Mouse (Mus musculus): Measurements from ENCODE around the gene Thap7. TPM values are rescaled to one million over a fixed set of nuclear protein-coding genes. Genes with fewer than 3 reads are reported as not detected.

The Thap7 gene
- polyA plus RNA-seq, 1 experiment from 2014 or later, result 66.6 TPM

DNA sequence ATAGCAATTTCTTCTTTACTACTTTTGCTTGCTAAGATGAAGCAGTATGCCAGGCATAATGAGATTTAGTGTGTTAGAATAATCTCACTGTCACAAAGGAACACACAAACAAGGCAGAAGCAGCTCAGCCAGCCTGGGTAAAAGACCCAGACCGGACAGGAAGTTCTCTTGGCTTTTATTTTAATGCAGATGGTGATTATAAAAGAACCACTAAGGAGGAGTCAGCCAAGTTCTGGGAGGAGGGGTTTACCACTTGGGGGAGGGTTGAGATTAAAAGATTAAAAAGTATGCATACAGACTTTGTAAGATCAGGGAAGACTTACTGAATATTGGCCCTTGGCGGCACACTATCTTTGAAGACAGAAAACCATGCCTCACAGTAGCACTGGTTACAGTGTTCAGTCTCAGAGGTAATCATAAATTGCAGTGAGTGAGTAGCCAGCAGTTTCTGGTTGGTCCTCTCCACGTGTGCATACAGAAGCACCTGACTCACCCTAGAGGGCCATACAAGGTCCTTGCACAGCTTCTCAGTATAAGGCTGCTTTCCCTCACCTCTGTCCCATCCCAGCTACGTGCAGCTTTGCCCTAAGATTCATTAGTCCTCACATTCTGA, 52.5 kb downstream of the Thap7 start:
- H3K36me3 ChIP-seq, result peaks cover 26% of the 10 kb centered on the region
- no peaks in the 10 kb centered on the region for H3K27me3 ChIP-seq
- no peak overlapping the region for H3K27ac ChIP-seq
- H3K9ac ChIP-seq, result no peak overlapping the region
- H3K4me3 ChIP-seq, result no peak overlapping the region
- WGBS, result 86% methylated on average over 4 of the region's 4 CpGs
- no peaks in the 10 kb centered on the region for H3K9me3 ChIP-seq
- ATAC-seq (ENCODE audit: insufficient number of reproducible peaks, insufficient read depth, low FRiP score, low TSS enrichment), result no peak
- no peaks in the 10 kb centered on the region for H3K4me1 ChIP-seq
- no peak overlapping the region for H3K4me2 ChIP-seq (replicated peaks)

Other genes with a start within 250 kb of the Thap7 start
- 0.39 and 0.51 TPM in 2 replicates for gene Serpind1, start 199.8 kb downstream of the Thap7 start, polyA plus RNA-seq (2016; fragmentation: Nextera tagmentation; extraction: Ambion mirVana)
- gene Snap29, start 125.2 kb downstream of the Thap7 start, polyA plus RNA-seq (2016; fragmentation: Nextera tagmentation; extraction: Ambion mirVana), result 12.9 and 13.0 TPM in 2 replicates
- gene Pi4ka, start 124.8 kb downstream of the Thap7 start, polyA plus RNA-seq (2016; fragmentation: Nextera tagmentation; extraction: Ambion mirVana), result 44.6 and 45.2 TPM in 2 replicates
- gene Crkl, start 79.1 kb downstream of the Thap7 start, polyA plus RNA-seq (2016; fragmentation: Nextera tagmentation; extraction: Ambion mirVana), result 91.3 and 91.7 TPM in 2 replicates
- 1.0 and 1.5 TPM in 2 replicates for gene Aifm3, start 41.5 kb downstream of the Thap7 start, polyA plus RNA-seq (2016; fragmentation: Nextera tagmentation; extraction: Ambion mirVana)
- 104 and 118 TPM in 2 replicates for gene Lztr1, start 22.4 kb downstream of the Thap7 start, polyA plus RNA-seq (2016; fragmentation: Nextera tagmentation; extraction: Ambion mirVana)
- not detected in 2 replicates for gene Lrrc74b, start 30.1 kb upstream of the Thap7 start, polyA plus RNA-seq (2016; fragmentation: Nextera tagmentation; extraction: Ambion mirVana)
- gene P2rx6, start 30.7 kb upstream of the Thap7 start, polyA plus RNA-seq (2016; fragmentation: Nextera tagmentation; extraction: Ambion mirVana), result 0.34 and 0.46 TPM in 2 replicates
- gene Slc7a4, start 52.1 kb upstream of the Thap7 start, polyA plus RNA-seq (2016; fragmentation: Nextera tagmentation; extraction: Ambion mirVana), result 3.7 and 3.8 TPM in 2 replicates
- gene Smpd4, start 88.2 kb upstream of the Thap7 start, polyA plus RNA-seq (2016; fragmentation: Nextera tagmentation; extraction: Ambion mirVana), result 44.1 and 49.3 TPM in 2 replicates
- gene Ccdc74a, start 115.3 kb upstream of the Thap7 start, polyA plus RNA-seq (2016; fragmentation: Nextera tagmentation; extraction: Ambion mirVana), result 7.3 and 8.9 TPM in 2 replicates
- gene Med15, start 201.8 kb upstream of the Thap7 start, polyA plus RNA-seq (2016; fragmentation: Nextera tagmentation; extraction: Ambion mirVana), result 44.5 and 48.2 TPM in 2 replicates
- gene Klhl22, start 228.5 kb upstream of the Thap7 start, polyA plus RNA-seq (2016; fragmentation: Nextera tagmentation; extraction: Ambion mirVana), result 92.6 and 94.5 TPM in 2 replicates

All from embryonic facial prominence, embryonic 12.5 days (tissue).